Mouse (Mus musculus): ENCODE results near the gene Tex261. TPM values are rescaled to one million over a fixed set of nuclear protein-coding genes. Genes with fewer than 3 reads are reported as not detected.

Gene Tex261
- polyA plus RNA-seq, 3 experiments from 2014 or later: 67.9 to 100 (median 91.6) TPM

- no peak for ATAC-seq
Observed at GRCm38 (mm10) chr6:83756051-83756450, 19.6 kb downstream of the Tex261 start.

GRCm38 (mm10) chr6:83750171-83750684 is 25.4 kb downstream of the Tex261 start:
- ATAC-seq: no peak

GRCm38 (mm10) chr6:83749286-83749685 is 26.3 kb downstream of the Tex261 start:
- no peak for ATAC-seq

GRCm38 (mm10) chr6:83745466-83745865 is 30.1 kb downstream of the Tex261 start:
- ATAC-seq: no peak

- ATAC-seq: no peak
Observed at GRCm38 (mm10) chr6:83744557-83744956, 31.1 kb downstream of the Tex261 start.

- no peak for ATAC-seq
Observed at GRCm38 (mm10) chr6:83744126-83744525, 31.5 kb downstream of the Tex261 start.

GRCm38 (mm10) chr6:83743212-83743611 is 32.4 kb downstream of the Tex261 start:
- ATAC-seq: no peak

- ATAC-seq: no peak
Observed at GRCm38 (mm10) chr6:83742761-83743160, 32.9 kb downstream of the Tex261 start, which contains the start of gene Atp6v1b1. Gene Atp6v1b1, plus strand, starts transcription at chr6:83742990.

- no peak for ATAC-seq
Observed at GRCm38 (mm10) chr6:83738596-83738995, 37.0 kb downstream of the Tex261 start.

- ATAC-seq: no peak
Observed at GRCm38 (mm10) chr6:83737311-83737710, 38.3 kb downstream of the Tex261 start.

- ATAC-seq: no peak
Observed at GRCm38 (mm10) chr6:83731128-83731527, 44.5 kb downstream of the Tex261 start.

GRCm38 (mm10) chr6:83729350-83729970 is 46.2 kb downstream of the Tex261 start:
- no peak for ATAC-seq

GRCm38 (mm10) chr6:83728488-83728887 is 47.1 kb downstream of the Tex261 start:
- ATAC-seq: no peak

- no peak for ATAC-seq
Observed at GRCm38 (mm10) chr6:83727178-83727577, 48.4 kb downstream of the Tex261 start.

- ATAC-seq: no peak
Observed at GRCm38 (mm10) chr6:83722526-83722925, 53.1 kb downstream of the Tex261 start.

Other genes starting within 250 kb of the Tex261 start
- gene Actg2, start 239.5 kb downstream of the Tex261 start, polyA plus RNA-seq (2017; shearing (Covaris generic)): 10 to 100 TPM; 25.8 to 52.0 (median 35.3) TPM
- gene Stambp, start 203.1 kb downstream of the Tex261 start, polyA plus RNA-seq (2017; shearing (Covaris generic)): 10 to 100 TPM; 30.8 to 48.3 (median 33.1) TPM
- not detected for gene Clec4f, start 119.6 kb downstream of the Tex261 start, polyA plus RNA-seq (2017; shearing (Covaris generic))
- not detected for gene Cd207, start 98.0 kb downstream of the Tex261 start, polyA plus RNA-seq (2017; shearing (Covaris generic))
- gene Vax2, start 64.5 kb downstream of the Tex261 start, polyA plus RNA-seq (2017; shearing (Covaris generic)): 1 to 10 TPM in 1 of 3 experiments, not detected in 2; 1.3 TPM
- not detected for gene Atp6v1b1, start 32.8 kb downstream of the Tex261 start, polyA plus RNA-seq (2017; shearing (Covaris generic))
- under 1 TPM in 1 of 3 experiments, not detected in 2; 0.29 TPM for gene Ankrd53, start 13.2 kb downstream of the Tex261 start, polyA plus RNA-seq (2017; shearing (Covaris generic))
- 10 to 100 TPM; 24.2 to 42.4 (median 38.8) TPM for gene Nagk, start 19.2 kb upstream of the Tex261 start, polyA plus RNA-seq (2017; shearing (Covaris generic))
- gene Paip2b, start 55.9 kb upstream of the Tex261 start, polyA plus RNA-seq (2017; shearing (Covaris generic)): 10 to 100 TPM; 19.6 to 30.8 (median 21.7) TPM
- gene Zfp638, start 91.3 kb upstream of the Tex261 start, polyA plus RNA-seq (2017; shearing (Covaris generic)): 100 to 1,000 TPM in 2 of 3 experiments, 10 to 100 TPM in 1; 90.8 to 175 (median 132) TPM
- gene Dysf, start 232.8 kb upstream of the Tex261 start, polyA plus RNA-seq (2017; shearing (Covaris generic)): not detected

Measured in inflammation-experienced regulatory T-cells, adult 6 months (primary cell).